Mouse (Mus musculus) left cerebral cortex, adult 6 months (tissue): ENCODE results near the gene Srpx2. TPM values are rescaled to one million over a fixed set of nuclear protein-coding genes. Genes with fewer than 3 reads are reported as not detected.

Experiments
- long read RNA-seq, 2 experiments: library from polyadenylated mRNA; unstranded; transcript quantifications; one replicate each; pipeline ENCODE4 v2.0.0; 2019 to 2020
- polyA plus RNA-seq: library from polyadenylated mRNA; unstranded; fragments of <200 nt; fragmentation: Nextera tagmentation; gene quantifications from 2 replicates; pipeline ENCODE4 v1.2.3, GENCODE M21; 2021

The Srpx2 gene
- 0.66 and 0.84 TPM in 2 replicates for polyA plus RNA-seq
- long read RNA-seq, experiment 1, partial matches to known transcripts, result 1 of 4 reads
- long read RNA-seq, experiment 1, other reads (novel, unspliced or antisense), result 0 of 4 reads
- long read RNA-seq, experiment 2, result 0 reads

DNA sequence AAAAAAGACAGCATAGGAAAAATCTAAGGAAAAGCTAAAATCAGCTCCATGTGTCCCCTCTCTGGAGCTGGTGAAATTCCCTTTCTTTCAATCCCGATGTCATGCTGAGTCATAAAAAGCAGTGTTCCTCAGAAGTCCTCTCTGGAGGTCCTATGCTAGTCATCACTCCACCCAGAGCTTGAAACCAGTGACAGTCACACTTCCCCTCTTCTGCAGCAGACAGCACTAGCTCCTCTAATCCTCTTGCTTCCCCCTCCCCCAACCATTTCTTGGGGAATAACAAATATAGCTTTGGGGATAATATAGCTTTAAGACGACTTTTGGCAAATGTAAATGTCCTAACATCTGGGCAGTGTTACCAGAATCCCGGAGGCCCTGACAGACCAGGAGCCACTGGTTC lies at the start of gene Srpx2:
Srpx2 (plus strand) TSS at position 166 of the 400 bp plus-strand sequence.

DNA sequence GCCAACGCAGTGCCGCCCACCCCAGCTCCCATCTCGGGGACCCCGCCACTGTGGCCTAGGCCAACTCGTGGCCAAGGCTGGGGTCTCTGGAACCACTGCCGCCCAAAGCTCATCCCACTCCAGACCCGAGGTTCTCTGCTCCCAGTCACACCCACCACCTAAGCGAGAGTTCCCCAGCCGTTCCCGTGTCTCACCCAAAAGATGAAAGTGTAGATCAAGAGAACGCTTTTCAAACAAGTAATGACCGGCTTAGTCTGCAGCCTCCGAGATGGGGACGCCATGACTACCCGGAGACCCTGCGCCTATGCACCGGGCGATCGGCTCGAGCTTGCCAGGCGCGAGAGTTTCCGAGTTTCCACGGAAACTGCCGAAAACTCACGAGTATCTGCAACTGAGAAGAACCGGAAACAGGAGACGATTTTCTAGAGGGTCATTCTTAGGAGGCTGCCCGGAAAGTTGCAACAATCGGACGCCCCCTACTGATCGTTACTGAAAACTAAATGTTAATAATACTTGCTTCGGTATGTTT lies 10.1 kb upstream of the Srpx2 start, which contains the start of gene Tspan6:
Tspan6 (minus strand) TSS at position 416 of the 529 bp plus-strand sequence.

DNA sequence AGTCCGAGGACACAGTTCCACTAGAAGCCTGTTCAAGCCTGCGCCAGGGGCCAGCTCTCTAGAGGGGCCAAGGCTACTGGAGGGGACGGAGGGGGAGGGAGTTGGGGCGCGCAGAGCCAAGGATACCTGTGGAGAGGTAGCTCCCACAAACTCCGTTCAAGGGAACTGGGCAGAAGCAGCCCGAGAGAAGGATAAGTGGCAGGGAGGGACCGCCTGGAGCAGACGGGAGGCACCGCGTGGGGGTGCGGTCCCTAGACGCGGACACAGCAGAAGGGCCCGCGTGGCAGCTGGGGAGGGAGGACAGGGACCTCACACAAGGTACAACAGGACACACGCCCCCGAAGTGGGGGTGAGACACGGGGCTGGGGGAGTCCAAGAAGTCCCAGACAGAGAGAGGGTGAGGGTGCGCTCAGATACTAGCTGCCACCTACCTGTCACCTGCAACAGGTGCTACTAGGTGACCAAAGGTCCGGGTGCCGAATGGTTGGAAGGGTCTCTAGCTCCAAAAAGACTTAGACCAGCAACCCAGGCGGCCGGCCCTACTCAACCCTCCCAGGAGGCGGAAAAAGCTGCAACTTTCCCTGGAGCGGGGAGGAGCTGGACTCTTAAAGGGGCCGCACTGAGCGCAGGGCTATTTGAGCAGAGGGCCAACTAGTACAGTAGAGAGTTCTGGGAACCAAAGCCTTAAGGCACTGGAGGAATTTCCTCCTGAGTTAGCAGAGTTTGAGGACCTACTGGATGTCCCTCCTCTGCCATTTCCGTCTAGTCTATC lies 73.2 kb downstream of the Srpx2 start, which contains the start of gene Sytl4:
Sytl4 (minus strand) TSS at position 582 of the 772 bp plus-strand sequence.

Other genes with a start within 250 kb of the Srpx2 start
- gene Pcdh19, start 219.4 kb upstream of the Srpx2 start, polyA plus RNA-seq, result 5.8 and 6.5 TPM in 2 replicates
- gene Tnmd, start 57.4 kb upstream of the Srpx2 start, polyA plus RNA-seq, result 0.69 and 1.1 TPM in 2 replicates
- 21.7 and 24.8 TPM in 2 replicates for gene Tspan6, start 10.0 kb upstream of the Srpx2 start, polyA plus RNA-seq
- gene Sytl4, start 73.4 kb downstream of the Srpx2 start, polyA plus RNA-seq, result 0.10 and 0.58 TPM in 2 replicates
- 32.2 and 32.9 TPM in 2 replicates for gene Cstf2, start 150.8 kb downstream of the Srpx2 start, polyA plus RNA-seq